In genomic region chr4:54469176-54469575, GRCm38 (mm10) we compare ENCODE assay signal across 27 mouse cellular contexts.
DNase-seq lines count a peak whose midpoint lies in the region; ATAC-seq and TF ChIP-seq lines count a peak whose summit lies in the region.
"Had no signal": no experiment of that assay in that cellular context is flagged by ENCODE, and none has a peak within 500 bp of the region (broad histone marks: within the 10 kb centered on the region; RNA-seq: fewer than 3 reads in every experiment).

No protein-coding gene starts in this region.

- 77% methylated on average over 2 of the region's 2 CpGs for WGBS in forebrain, embryonic 16.5 days
- WGBS in forebrain, postnatal 0 days: 78% methylated on average over 2 of the region's 2 CpGs
- WGBS in embryonic facial prominence, embryonic 10.5 days: 53% methylated on average over 2 of the region's 2 CpGs
- 32% methylated on average over 2 of the region's 2 CpGs for WGBS in limb, embryonic 10.5 days

- H3K4me1 ChIP-seq in forebrain, embryonic 16.5 days (replicated peaks; ENCODE audit: control insufficient read depth, insufficient read depth, low read length): peaks cover 8% of the 10 kb centered on the region
- H3K4me1 ChIP-seq in forebrain, postnatal 0 days (ENCODE audit: insufficient read depth): no peaks in the 10 kb centered on the region
- peaks cover 25% of the 10 kb centered on the region for H3K4me1 ChIP-seq in embryonic facial prominence, embryonic 10.5 days
- peaks cover 42% of the 10 kb centered on the region for H3K4me1 ChIP-seq in limb, embryonic 10.5 days
- H3K4me1 ChIP-seq: forebrain, embryonic 12.5 days had no signal

- no peak overlapping the region for H3K4me2 ChIP-seq in forebrain, embryonic 16.5 days (ENCODE audit: low read length)
- H3K4me2 ChIP-seq in forebrain, postnatal 0 days (ENCODE audit: low read depth): no peak overlapping the region
- H3K4me2 ChIP-seq: forebrain, embryonic 12.5 days; hindbrain, embryonic 14.5 days; midbrain, embryonic 13.5 days had no signal

- H3K9ac ChIP-seq in forebrain, embryonic 16.5 days (replicated peaks; ENCODE audit: low read depth, low read length): no peak overlapping the region
- H3K9ac ChIP-seq in forebrain, postnatal 0 days: no peak overlapping the region
- H3K9ac ChIP-seq: forebrain, embryonic 12.5 days; heart, embryonic 13.5 days; hindbrain, embryonic 14.5 days; limb, embryonic 15.5 days; liver, embryonic 14.5 days; midbrain, embryonic 13.5 days had no signal

- DNase-seq in forebrain, postnatal 0 days: no peak
- no peak for DNase-seq in embryonic facial prominence, embryonic 10.5 days (ENCODE audit: low spot score)
- no peak for DNase-seq in limb, embryonic 10.5 days (ENCODE audit: low spot score)
- DNase-seq in mesoderm, embryonic 11.5 days (ENCODE audit: low read depth, low spot score): peak; percentile 7
- DNase-seq in urinary bladder, adult 18-20 months (ENCODE audit: low spot score in 2 of 2): no peak
- no peak for DNase-seq in lung, postnatal 36 days
- no peak for DNase-seq in spleen, postnatal 4 days (ENCODE audit: low spot score in 2 of 2)
- DNase-seq: adrenal gland, postnatal 10 days; B cell, adult 2 months; cerebellum, postnatal 36 days; gastrocnemius, adult 2 months; heart, postnatal 10 days; kidney, adult 9 months; kidney, postnatal 10 days; lung, adult 2 months; lung, postnatal 10 days; thymus, adult 2 months; thymus, postnatal 36 days had no signal

- H3K27me3 ChIP-seq in forebrain, embryonic 16.5 days (replicated peaks; ENCODE audit: control insufficient read depth, insufficient read depth, low read length): no peaks in the 10 kb centered on the region
- H3K27me3 ChIP-seq in forebrain, postnatal 0 days (ENCODE audit: insufficient read depth, low read length): no peaks in the 10 kb centered on the region
- no peaks in the 10 kb centered on the region for H3K27me3 ChIP-seq in embryonic facial prominence, embryonic 10.5 days (replicated peaks; ENCODE audit: low read depth, poor library complexity, severe bottlenecking)
- no peaks in the 10 kb centered on the region for H3K27me3 ChIP-seq in limb, embryonic 10.5 days (ENCODE audit: low read depth, poor library complexity, severe bottlenecking)
- H3K27me3 ChIP-seq: forebrain, embryonic 12.5 days; heart, embryonic 13.5 days; limb, embryonic 15.5 days; midbrain, embryonic 13.5 days had no signal

- no peak for TF ChIP-seq CTCF in forebrain, postnatal 0 days (IDR thresholded peaks at IDR 0.05; ENCODE audit: low read depth)

- 0 out of 2 replicates have a peak overlapping the region, but pooled peaks have one; percentile 11 for H3K27ac ChIP-seq in forebrain, embryonic 16.5 days (ENCODE audit: low read length)
- no peak overlapping the region for H3K27ac ChIP-seq in forebrain, postnatal 0 days (ENCODE audit: low read depth, low read length)
- H3K27ac ChIP-seq in embryonic facial prominence, embryonic 10.5 days (replicated peaks): peak overlapping the region; percentile 67; the same call in 1 of the 2 replicates
- peak overlapping the region; percentile 83 for H3K27ac ChIP-seq in limb, embryonic 10.5 days
- H3K27ac ChIP-seq: forebrain, embryonic 12.5 days; gastrocnemius, adult 2 months; hindbrain, embryonic 14.5 days; liver, embryonic 14.5 days; midbrain, embryonic 13.5 days had no signal

- no peak for ATAC-seq in forebrain, embryonic 16.5 days
- no peak for ATAC-seq in forebrain, postnatal 0 days
- ATAC-seq: intestine, postnatal 0 days had no signal

- no peaks in the 10 kb centered on the region for H3K36me3 ChIP-seq in forebrain, embryonic 16.5 days (ENCODE audit: control insufficient read depth, insufficient read depth)
- H3K36me3 ChIP-seq in forebrain, postnatal 0 days (ENCODE audit: insufficient read depth): no peaks in the 10 kb centered on the region
- no peaks in the 10 kb centered on the region for H3K36me3 ChIP-seq in embryonic facial prominence, embryonic 10.5 days (replicated peaks)
- H3K36me3 ChIP-seq in limb, embryonic 10.5 days: no peaks in the 10 kb centered on the region
- H3K36me3 ChIP-seq: forebrain, embryonic 12.5 days; heart, embryonic 13.5 days; limb, embryonic 15.5 days; midbrain, embryonic 13.5 days had no signal

- no peaks in the 10 kb centered on the region for H3K9me3 ChIP-seq in forebrain, embryonic 16.5 days (ENCODE audit: control insufficient read depth, low read length)
- no peaks in the 10 kb centered on the region for H3K9me3 ChIP-seq in forebrain, postnatal 0 days (ENCODE audit: low read length)
- H3K9me3 ChIP-seq in embryonic facial prominence, embryonic 10.5 days: no peaks in the 10 kb centered on the region
- H3K9me3 ChIP-seq in limb, embryonic 10.5 days (replicated peaks): no peaks in the 10 kb centered on the region
- H3K9me3 ChIP-seq: forebrain, embryonic 12.5 days; heart, embryonic 13.5 days; limb, embryonic 15.5 days; midbrain, embryonic 13.5 days had no signal

- no peak overlapping the region for H3K4me3 ChIP-seq in forebrain, embryonic 16.5 days (replicated peaks; ENCODE audit: low read length)
- no peak overlapping the region for H3K4me3 ChIP-seq in forebrain, postnatal 0 days (ENCODE audit: low read depth, low read length)
- no peak overlapping the region for H3K4me3 ChIP-seq in embryonic facial prominence, embryonic 10.5 days
- no peak overlapping the region for H3K4me3 ChIP-seq in limb, embryonic 10.5 days
- H3K4me3 ChIP-seq: erythroblast, embryonic 14.5 days; forebrain, embryonic 12.5 days; gastrocnemius, adult 2 months; heart, embryonic 13.5 days; limb, embryonic 15.5 days; midbrain, embryonic 13.5 days had no signal
